Mouse (Mus musculus): Measurements from ENCODE around the gene Cog1. TPM values are rescaled to one million over a fixed set of nuclear protein-coding genes. Genes with fewer than 3 reads are reported as not detected.

Cog1 gene
- total and polyA plus RNA-seq, 3 experiments: 29.4 to 113 (median 37.4) TPM

- no peaks in the 10 kb centered on the region for H3K27me3 ChIP-seq (ENCODE audit: control insufficient read depth in 1 of 2, insufficient read depth in 2 of 2, low read length in 2 of 2)
- no peak overlapping the region for H3K9ac ChIP-seq (ENCODE audit: control insufficient read depth, low read depth, low read length, poor library complexity, severe bottlenecking)
- no peaks in the 10 kb centered on the region for H3K79me2 ChIP-seq (ENCODE audit: control insufficient read depth, insufficient read depth, low read length, poor library complexity)
- no peak overlapping the region for H3K4me3 ChIP-seq (ENCODE audit: control insufficient read depth in 1 of 2, insufficient read depth in 1 of 2, low read depth in 2 of 2, low read length in 2 of 2)
- H3K27ac ChIP-seq (ENCODE audit: control insufficient read depth, low read depth, low read length): no peak overlapping the region
- H3K4me1 ChIP-seq (ENCODE audit: control insufficient read depth in 1 of 2, insufficient read depth in 2 of 2, low read length in 2 of 2): no peaks in the 10 kb centered on the region
- TF ChIP-seq NELFE (IDR thresholded peaks at IDR 0.05; ENCODE audit: low read depth, low read length) (no peak), MYB (IDR thresholded peaks at IDR 0.05; ENCODE audit: low read depth, low read length) (no peak), KAT2A (conservative IDR thresholded peaks at IDR 0.05; ENCODE audit: low read depth, low read length) (no peak), ELF1 (IDR thresholded peaks at IDR 0.05; ENCODE audit: low read depth, low read length) (no peak), CHD1 (IDR thresholded peaks at IDR 0.05; ENCODE audit: low read depth, low read length) (no peak), GATA1 (IDR thresholded peaks at IDR 0.05; ENCODE audit: low read depth, low read length) (no peak), MXI1 (IDR thresholded peaks at IDR 0.05; ENCODE audit: low read depth, low read length) (no peak), ZMIZ1 (IDR thresholded peaks at IDR 0.05; ENCODE audit: low read depth, low read length) (no peak), TCF12 (IDR thresholded peaks at IDR 0.05; ENCODE audit: low read depth, low read length) (no peak), POLR2AphosphoS2 (IDR thresholded peaks at IDR 0.05; ENCODE audit: low read length) (no peak), UBTF (IDR thresholded peaks at IDR 0.05; ENCODE audit: borderline replicate concordance, insufficient read depth, low read depth, low read length) (no peak), RCOR1 (IDR thresholded peaks at IDR 0.05; ENCODE audit: low read depth, low read length) (no peak), USF1 (IDR thresholded peaks at IDR 0.05; ENCODE audit: low read depth, low read length) (no peak), RAD21 (IDR thresholded peaks at IDR 0.05; ENCODE audit: low read depth, low read length) (no peak), HCFC1 (IDR thresholded peaks at IDR 0.05; ENCODE audit: low read depth, low read length) (no peak)
- H3K36me3 ChIP-seq (ENCODE audit: control insufficient read depth in 1 of 2, insufficient read depth in 2 of 2, low read length in 2 of 2): no peaks in the 10 kb centered on the region
- no peak for DNase-seq (ENCODE audit: low read depth, low spot score)
- H3K9me3 ChIP-seq (replicated peaks; ENCODE audit: insufficient read depth, low read length): no peaks in the 10 kb centered on the region
Measured at GRCm38 (mm10) chr11:113710257-113710777, 61.3 kb downstream of the Cog1 start.

GRCm38 (mm10) chr11:113711061-113711460, 62.1 kb downstream of the Cog1 start:
- TF ChIP-seq MYB (IDR thresholded peaks at IDR 0.05; ENCODE audit: low read depth, low read length) (no peak), BHLHE40 (IDR thresholded peaks at IDR 0.05; ENCODE audit: borderline replicate concordance, low read depth, low read length) (no peak), RAD21 (IDR thresholded peaks at IDR 0.05; ENCODE audit: low read depth, low read length) (no peak), ZC3H11A (IDR thresholded peaks at IDR 0.05; ENCODE audit: low read depth, low read length) (no peak), MXI1 (IDR thresholded peaks at IDR 0.05; ENCODE audit: low read depth, low read length) (no peak), NRF1 (IDR thresholded peaks at IDR 0.05; ENCODE audit: insufficient read depth, low read depth, low read length, poor library complexity, severe bottlenecking) (no peak), TBP (IDR thresholded peaks at IDR 0.05; ENCODE audit: low read depth, low read length) (no peak), MYC (IDR thresholded peaks at IDR 0.05; ENCODE audit: low read depth, low read length) (no peak), E2F4 (IDR thresholded peaks at IDR 0.05; ENCODE audit: borderline replicate concordance, low read depth, low read length) (no peak), POLR2A (IDR thresholded peaks at IDR 0.05; ENCODE audit: control insufficient read depth in 1 of 2, insufficient read depth in 1 of 2, low read depth in 1 of 2, low read length in 2 of 2, poor library complexity in 1 of 2) (no peak), CHD2 (IDR thresholded peaks at IDR 0.05; ENCODE audit: low read length) (no peak), MAFK (IDR thresholded peaks at IDR 0.05; ENCODE audit: borderline replicate concordance, low read depth, low read length) (no peak), POLR2AphosphoS5 (IDR thresholded peaks at IDR 0.05; ENCODE audit: borderline replicate concordance, low read depth, low read length) (no peak), ZNF384 (IDR thresholded peaks at IDR 0.05; ENCODE audit: low read depth, low read length) (no peak), EP300 (IDR thresholded peaks at IDR 0.05; ENCODE audit: low read depth in 1 of 2, low read length in 2 of 2) (no peak), GATA1 (IDR thresholded peaks at IDR 0.05; ENCODE audit: low read depth, low read length) (no peak), ETS1 (IDR thresholded peaks at IDR 0.05; ENCODE audit: low read depth, low read length) (no peak), HCFC1 (IDR thresholded peaks at IDR 0.05; ENCODE audit: low read depth, low read length) (no peak), CTCF (IDR thresholded peaks at IDR 0.05 in 2 of 3, conservative IDR thresholded peaks at IDR 0.05 in 1 of 3; ENCODE audit: control insufficient read depth in 1 of 3, insufficient read depth in 1 of 3, low read depth in 2 of 3, low read length in 3 of 3, poor library complexity in 1 of 3, severe bottlenecking in 1 of 3) (no peak), TCF12 (IDR thresholded peaks at IDR 0.05; ENCODE audit: low read depth, low read length) (no peak)
- H3K4me1 ChIP-seq (ENCODE audit: control insufficient read depth in 1 of 2, insufficient read depth in 2 of 2, low read length in 2 of 2): no peaks in the 10 kb centered on the region
- H3K9me3 ChIP-seq (replicated peaks; ENCODE audit: insufficient read depth, low read length): no peaks in the 10 kb centered on the region
- DNase-seq (ENCODE audit: low read depth, low spot score): no peak
- no peak overlapping the region for H3K27ac ChIP-seq (ENCODE audit: control insufficient read depth, low read depth, low read length)
- H3K36me3 ChIP-seq (ENCODE audit: control insufficient read depth in 1 of 2, insufficient read depth in 2 of 2, low read length in 2 of 2): no peaks in the 10 kb centered on the region
- no peaks in the 10 kb centered on the region for H3K27me3 ChIP-seq (ENCODE audit: control insufficient read depth in 1 of 2, insufficient read depth in 2 of 2, low read length in 2 of 2)
- H3K79me2 ChIP-seq (ENCODE audit: control insufficient read depth, insufficient read depth, low read length, poor library complexity): no peaks in the 10 kb centered on the region
- no peak overlapping the region for H3K9ac ChIP-seq (ENCODE audit: control insufficient read depth, low read depth, low read length, poor library complexity, severe bottlenecking)
- H3K4me3 ChIP-seq (ENCODE audit: control insufficient read depth in 1 of 2, insufficient read depth in 1 of 2, low read depth in 2 of 2, low read length in 2 of 2): no peak overlapping the region

Data from MEL (cell line).